Mouse (Mus musculus) megakaryocyte-erythroid progenitor cell, adult 5-6 weeks (primary cell): Measurements from ENCODE around the gene A430078G23Rik. TPM values are rescaled to one million over a fixed set of nuclear protein-coding genes. Genes with fewer than 3 reads are reported as not detected.
"Not testable (repeated sequence)": the region's sequence is repeated elsewhere in the genome, so short reads cannot be mapped to it uniquely, and the experiment has no call there.

Experiments used
- ATAC-seq: replicated peaks from 2 replicates; pipeline ENCODE4 v1.8.0; 2016; ENCODE audit warnings: mild to moderate bottlenecking, inconsistent platforms; ENCODE audit not compliant: severe bottlenecking, poor library complexity, low FRiP score, low TSS enrichment
- total RNA-seq, 2 experiments: library from RNA; stranded (forward) in 1 of 2; stranded (reverse) in 1 of 2; fragments of 200-1000, 215-1000 nt in 1 of 2; fragments of >200 nt in 1 of 2; fragmentation: Nextera tagmentation in 1 of 2; gene quantifications; 2 replicates each; pipeline ENCODE4 v1.2.3; 2014 to 2017

A430078G23Rik gene
- total RNA-seq (2014; fragmentation: Nextera tagmentation) (19.9 and 22.7 TPM in 2 replicates), total RNA-seq (2017) (11.6 and 12.4 TPM in 2 replicates)

DNA sequence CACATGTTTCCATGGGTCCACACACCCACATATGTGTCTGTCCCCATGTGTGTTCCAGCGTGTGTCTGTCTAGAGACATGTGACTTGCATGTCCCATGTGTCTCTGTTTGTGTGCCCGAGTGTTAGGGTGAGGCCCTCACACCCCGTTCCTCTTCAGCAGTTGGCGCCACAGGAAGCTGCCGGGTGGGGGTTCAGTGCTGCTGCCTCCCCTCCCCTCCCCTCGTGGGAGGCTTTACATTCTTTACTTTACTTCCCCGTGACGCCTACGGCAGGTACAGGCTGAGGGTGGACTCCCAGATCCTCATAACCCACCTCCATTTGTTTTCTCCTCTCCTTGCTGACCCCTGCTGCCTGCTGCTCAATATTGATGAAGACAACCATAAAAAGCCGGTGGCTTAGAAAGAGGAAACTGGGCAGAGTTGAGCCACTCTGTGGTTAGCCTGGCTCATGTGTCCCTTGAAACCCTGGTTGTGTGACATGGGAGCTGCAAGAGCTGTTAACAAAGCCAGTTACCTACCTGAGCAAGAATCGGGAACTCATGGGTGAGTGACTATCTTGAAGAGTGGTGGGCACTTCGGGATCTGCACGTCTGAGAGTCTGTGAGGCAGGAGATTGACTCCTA lies at the start of gene A430078G23Rik:
Gene A430078G23Rik, plus strand, starts transcription at position 227 of the 622 bp plus-strand sequence.
- ATAC-seq: peak; percentile 34

DNA sequence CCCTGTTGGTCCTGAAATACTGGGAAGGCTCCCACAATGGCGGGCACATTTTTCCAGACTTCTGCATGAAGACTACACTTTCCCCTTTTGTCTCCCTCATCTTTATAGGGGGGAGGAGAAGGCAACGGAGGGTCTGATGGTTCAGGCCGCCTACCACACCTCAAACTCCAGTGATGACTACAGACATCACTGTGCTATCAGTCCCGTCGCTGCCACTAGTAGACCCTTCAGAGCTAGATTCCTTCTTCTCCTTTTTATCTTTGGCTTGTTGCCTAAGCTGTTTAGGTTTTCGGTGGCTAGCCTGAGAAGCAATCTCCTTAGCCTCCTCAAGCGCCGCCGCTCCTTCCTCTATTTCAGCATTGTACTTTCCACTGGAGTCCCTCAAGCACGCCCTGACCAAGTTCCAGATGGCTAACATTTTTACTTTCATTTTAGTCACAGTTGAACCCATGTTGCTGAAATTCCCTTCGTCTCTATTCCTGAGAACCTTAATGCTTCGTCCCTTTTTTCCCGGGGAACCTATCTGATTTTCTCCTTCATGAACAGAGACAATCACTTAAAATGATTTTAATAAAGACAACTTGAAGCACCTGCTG lies 44.9 kb upstream of the A430078G23Rik start:
- not testable (repeated sequence) for ATAC-seq

DNA sequence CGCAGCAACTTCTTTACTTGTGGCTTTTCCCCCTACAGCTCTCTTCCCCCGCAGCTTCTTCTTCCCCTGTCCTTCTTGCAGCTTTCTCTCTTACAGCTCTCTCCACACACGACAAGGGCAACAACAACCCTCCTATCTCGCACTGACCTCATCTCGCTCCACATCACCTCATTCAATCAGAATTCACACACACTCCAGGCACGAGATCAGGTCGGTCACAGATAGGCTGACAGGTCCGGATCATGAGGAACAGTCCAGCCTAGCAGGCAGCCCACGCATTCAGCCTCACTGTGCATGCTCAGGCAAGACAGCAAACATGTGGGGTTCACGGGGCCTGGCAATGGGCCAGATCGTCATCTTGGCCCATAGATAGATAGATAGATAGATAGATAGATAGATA lies 43.6 kb upstream of the A430078G23Rik start:
- no peak for ATAC-seq

DNA sequence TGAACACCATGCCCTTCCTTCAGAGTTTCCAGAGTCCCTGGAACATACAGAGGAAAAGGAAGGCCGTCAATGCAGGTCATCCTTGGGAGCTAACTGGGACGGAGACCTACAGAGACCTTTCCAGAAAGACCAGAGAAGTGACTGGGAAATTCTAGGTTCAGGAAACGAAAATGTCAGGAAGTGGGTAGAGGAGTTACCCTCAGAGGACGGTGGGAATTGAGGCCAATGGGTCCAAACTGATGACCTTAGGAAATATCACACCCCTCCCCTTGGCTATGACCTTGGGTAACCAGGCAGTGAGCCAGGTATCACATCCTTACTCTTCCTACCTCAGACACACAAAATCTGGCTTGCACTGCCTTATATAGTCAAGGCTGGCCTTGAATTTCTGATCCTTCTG lies 41.7 kb upstream of the A430078G23Rik start:
- ATAC-seq: no peak

DNA sequence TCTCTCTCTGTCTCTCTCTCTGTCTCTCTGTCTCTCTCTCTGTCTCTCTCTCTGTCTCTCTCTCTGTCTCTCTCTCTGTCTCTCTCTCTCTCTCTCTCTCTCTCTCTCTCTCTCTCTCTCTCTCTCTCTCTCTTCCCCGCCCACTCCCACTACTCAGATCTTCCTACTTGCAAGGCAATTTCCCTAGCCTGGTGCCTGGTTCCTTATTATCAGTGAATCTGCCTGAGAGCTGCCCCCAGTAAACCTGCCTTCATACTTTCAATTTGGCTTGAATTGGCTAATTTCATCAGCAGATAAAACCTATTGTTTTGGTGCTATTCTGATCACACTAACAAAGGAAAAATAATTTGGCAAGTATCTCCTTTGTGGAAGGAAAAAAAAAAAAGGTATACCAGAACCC lies 39.8 kb upstream of the A430078G23Rik start:
- not testable (repeated sequence) for ATAC-seq

DNA sequence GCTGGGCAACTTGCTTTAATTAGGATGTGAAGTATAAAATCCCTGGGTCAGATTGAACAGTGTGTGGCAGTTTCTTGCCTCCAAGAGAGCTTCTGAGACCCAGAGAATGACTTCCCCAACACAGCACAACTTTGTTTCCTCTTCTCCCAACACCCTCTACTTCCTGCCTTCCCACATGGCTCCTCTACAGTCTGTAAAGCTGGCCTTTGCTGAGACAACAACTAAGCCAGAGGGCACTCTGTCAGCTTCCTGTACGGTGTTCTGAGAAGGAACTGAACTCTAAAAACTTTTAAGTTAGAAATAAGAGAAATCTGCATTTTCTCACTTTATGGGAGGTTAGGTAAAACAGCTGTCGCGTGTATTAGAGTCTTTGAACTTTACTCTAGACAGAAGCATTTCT lies 39.4 kb upstream of the A430078G23Rik start:
- no peak for ATAC-seq

DNA sequence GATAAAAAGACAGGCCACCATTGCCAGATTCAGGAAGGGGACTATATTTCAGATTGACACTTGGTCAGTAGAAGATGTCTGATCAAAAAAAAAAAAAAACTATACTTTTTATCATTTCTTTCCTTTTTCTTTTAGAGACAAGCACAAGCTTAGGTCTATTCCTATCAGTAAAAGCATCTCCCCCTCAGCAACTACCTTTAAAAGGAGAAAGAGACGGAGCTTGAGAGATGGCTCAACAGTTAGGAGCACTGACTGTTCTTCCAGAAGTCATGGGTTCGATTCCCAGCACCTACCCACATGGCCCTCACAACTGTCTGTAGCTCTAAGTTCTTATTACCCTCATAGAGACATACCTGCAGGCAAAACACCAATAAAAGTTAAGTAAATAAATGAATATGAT lies 38.9 kb upstream of the A430078G23Rik start:
- ATAC-seq: no peak

DNA sequence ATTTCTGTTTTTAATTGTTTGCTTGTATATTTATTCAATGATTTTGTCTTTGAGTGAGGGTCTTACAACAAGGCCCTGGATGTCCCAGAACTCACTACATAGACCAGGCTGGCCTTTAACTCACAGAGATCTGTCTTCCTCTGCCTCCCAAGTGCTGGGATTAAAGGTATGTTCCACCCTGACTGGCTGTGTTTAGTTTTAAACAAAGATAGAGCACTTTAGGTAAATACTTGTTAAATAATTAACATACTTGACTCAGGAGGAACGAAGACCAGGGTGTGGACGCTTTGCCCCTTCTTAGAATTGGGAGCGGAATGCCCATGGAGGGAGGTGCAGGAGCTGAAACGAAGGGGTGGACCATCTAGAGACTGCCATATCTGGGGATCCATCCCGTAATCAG lies 36.6 kb upstream of the A430078G23Rik start:
- no peak for ATAC-seq

DNA sequence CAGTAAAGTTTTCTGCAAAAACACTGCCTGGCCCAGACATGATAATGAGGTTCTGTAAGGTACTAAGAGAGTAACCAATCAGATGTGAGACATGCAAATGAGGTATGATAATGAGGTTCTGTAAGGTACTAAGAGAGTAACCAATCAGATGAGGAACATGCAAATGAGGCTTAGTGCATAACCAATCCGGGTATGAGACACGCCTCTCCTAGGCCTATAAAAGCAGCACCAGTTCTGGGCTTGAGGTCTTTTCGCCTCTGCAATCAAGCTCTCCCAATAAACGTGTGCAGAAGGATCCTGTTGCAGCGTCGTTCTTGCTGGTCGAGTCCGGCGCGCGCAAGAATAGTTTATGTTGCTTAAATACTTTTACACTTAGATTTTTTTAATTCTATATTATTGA lies 33.9 kb upstream of the A430078G23Rik start:
- ATAC-seq: not testable (repeated sequence)

DNA sequence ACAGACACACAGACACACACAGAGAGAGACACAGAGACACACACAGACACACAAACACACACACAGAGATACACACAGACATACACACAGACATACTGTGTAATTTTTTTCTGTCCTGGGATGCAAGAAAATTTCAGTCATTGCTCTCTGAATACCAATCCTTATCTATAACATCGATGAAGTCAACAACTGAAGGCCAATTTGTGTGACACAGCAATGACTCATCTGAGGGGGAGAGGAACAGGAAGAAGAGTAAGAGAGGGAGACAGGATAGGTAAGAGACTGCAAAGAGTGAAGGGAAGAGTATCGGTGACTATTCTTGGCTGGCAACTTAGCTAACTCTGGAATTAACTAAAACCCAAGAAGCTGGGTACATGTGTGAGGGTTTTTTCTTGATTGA lies 29.0 kb upstream of the A430078G23Rik start:
- ATAC-seq: no peak

DNA sequence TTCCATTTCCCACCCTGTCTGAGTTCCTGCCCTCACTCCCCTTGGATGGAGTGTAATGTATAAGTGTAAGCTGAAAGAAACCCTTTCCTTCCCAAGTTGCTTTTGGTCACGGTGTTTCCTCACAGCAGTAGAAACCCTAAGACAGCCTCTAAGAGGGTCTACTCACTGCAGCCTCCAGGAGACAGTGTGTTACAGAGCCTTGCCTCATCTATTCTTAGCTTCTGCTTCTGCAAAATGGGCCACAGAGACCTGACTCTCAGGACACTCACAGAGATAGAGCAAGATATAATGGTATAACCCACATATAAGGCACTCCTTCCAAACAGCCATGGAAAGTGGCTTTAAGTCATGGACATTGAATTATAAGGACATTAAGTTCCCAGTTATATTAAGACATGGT lies 26.2 kb upstream of the A430078G23Rik start:
- ATAC-seq: no peak

DNA sequence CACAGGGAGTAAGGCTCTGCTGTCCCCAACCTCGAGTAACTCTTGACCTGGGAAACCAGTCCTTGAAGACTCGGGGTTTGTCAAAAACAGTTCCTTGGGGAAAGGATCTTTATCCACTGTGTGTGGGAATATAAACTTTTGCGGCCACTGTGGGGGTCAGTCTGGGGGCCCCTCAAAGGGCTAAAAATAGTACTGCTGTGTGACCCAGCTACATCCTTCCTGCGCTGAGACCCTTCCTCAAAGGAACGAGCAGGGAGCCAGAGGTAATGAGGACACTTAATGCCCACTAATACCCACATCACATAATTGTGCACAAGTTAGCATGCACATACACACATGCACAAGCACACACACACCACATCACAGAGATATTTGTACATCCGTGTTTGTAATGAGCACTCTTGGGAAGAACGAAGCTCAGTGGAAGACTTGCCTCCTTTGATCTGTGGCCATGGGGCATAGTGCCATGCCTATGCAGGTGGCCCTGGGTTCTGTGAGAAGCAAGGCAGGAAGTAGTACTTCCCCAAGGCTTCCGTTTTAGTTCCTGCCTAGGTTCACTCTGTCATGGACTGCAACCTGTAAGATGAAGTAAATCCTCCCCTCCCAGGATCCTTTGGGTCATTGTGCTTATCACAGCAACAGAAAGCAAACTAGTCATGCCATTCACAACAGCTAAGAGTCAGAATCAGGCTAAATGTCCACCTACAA lies 25.5 kb upstream of the A430078G23Rik start:
- ATAC-seq: no peak

DNA sequence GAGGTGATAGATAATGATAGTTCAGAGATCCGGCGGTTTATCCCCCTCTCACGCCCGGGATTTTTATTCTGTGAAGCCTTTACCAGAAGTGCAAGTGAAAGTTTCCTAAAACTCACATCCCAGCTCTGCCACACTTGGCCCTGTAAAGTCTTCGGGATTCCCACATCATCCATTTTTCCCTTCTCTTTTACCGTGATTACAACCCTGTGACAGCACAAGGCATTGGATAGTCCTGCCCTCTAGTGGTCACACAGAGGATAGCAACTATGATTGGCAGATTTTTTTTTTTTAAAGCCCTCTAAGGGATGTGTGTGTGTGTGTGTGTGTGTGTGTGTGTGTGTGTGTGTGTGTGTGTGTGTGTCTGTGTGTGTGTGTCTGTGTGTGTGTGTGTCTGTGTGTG lies 22.6 kb upstream of the A430078G23Rik start:
- ATAC-seq: peak; percentile 41; the same call in 1 of the 2 replicates

DNA sequence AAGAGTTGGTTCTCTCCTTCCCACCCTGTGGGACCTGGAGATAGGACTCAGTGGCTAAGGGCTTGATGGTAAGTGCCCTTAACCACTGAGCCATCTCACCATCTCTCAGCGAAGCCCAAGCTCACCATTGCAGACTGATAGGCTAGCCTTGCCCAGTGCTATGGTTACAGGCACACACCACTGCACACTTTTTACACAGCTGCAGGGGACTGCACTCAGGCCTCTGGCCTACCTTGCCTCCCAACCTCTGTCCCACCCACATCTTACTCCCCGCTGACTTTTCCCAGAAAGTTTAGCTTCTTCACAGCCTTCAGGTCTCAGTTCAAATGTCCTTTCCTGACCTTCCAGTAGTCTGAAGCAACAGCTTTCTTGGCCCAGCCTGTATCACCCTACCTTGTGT lies 21.5 kb upstream of the A430078G23Rik start:
- no peak for ATAC-seq

DNA sequence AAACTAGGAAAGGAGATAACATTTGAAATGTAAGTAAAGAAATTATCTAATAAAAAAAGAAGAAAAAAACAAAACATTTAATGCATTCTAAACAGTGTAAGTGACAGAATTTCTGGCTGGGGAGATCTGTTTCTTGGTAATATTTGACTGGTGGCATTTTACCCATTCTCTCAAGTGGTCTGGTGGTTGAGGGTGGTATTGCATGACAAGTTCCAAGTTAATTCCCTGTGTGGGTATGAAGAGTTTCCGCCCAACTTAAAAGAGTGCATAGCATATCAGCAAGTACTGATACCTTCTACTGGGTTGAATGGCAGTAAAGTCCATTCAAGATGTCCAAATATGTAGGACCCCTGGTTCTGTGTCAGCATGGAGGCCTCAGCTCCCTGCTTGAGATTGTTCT lies 17.3 kb upstream of the A430078G23Rik start:
- peak; percentile 63; the same call in 1 of the 2 replicates for ATAC-seq

DNA sequence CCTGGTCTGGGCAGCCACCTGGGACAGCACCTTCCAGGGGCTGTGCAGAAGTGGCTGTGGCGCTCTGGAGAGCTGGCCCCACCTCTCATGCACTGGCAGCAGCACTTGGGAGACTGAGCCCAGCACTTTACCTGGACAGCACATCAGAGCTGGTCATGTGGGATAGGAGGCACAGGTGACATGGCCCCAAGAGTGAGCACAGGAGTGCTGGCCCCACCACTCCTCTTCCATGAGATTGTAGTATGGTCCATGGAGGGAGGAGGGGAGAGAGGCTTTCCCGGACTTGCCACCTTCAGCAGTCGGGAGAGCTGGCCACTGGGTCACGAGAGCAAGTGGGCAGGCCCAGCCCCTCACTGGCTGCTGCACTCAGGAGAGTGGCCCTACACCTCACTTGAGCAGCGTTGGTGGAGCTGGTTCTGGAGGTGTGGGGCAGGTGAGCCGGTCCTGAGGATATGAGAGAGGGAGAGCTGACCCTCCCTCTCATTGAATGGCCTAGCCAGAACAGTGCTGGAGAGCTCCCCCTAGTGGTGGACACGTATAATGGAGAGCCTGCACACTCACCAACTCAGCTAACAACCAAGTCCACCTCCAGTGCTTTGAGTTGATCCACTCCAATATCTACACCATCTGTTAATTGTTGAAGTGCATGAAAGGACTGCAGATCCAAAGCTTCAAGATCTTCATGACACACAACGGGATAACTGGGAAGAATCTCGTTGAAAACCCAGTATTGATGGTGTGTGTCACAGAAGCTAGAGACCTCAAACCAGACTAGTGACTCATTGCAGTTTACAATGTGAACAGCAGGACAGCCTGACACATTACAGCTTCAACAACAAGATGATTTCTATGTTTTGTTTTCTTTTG lies 16.3 kb upstream of the A430078G23Rik start:
- peak; percentile 92 for ATAC-seq

DNA sequence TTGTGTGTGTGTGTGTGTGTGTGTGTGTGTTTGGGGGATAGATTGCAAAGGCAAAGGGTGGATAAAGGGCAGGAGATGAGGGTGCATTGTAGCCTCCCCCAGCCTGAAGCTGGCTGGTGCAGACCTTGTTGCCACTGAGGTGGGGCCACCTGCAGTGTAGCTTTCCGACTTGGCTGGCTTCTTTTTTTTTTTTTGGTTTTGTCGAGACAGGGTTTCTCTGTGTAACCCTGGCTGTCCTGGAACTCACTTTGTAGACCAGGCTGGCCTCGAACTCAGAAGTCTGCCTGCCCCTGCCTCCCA lies 15.7 kb upstream of the A430078G23Rik start:
- ATAC-seq: not testable (repeated sequence)

DNA sequence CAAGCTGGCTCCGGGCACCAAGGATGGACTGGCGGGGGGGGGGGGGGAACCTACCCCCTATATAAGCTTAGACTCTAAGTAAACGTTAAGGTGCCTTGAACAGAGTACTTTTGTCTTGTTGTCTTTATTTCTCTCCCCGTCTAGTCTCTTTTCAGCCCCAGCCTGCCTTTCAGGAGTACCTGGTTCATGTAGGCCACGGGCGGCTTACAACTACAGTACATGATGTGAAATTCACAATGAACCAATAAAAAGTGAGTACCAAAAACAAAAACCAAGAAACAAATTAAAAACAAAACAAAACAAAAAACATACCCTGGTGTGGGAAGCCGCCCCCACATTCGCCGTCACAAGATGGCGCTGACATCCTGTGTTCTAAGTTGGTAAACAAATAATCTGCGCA lies 15.2 kb upstream of the A430078G23Rik start:
- no peak for ATAC-seq

DNA sequence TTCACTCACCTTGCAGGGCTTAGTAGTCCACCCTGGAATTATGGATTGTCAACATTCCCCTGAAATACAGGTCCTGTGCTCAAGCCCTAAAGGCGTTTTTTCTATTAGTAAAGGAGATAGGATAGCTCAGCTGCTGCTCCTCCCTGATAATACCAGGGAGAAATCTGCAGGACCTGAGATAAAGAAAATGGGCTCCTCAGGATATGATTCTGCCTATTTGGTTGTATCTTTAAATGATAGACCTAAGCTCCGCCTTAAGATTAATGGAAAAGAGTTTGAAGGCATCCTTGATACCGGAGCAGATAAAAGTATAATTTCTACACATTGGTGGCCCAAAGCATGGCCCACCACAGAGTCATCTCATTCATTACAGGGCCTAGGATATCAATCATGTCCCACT lies 12.5 kb upstream of the A430078G23Rik start:
- not testable (repeated sequence) for ATAC-seq

DNA sequence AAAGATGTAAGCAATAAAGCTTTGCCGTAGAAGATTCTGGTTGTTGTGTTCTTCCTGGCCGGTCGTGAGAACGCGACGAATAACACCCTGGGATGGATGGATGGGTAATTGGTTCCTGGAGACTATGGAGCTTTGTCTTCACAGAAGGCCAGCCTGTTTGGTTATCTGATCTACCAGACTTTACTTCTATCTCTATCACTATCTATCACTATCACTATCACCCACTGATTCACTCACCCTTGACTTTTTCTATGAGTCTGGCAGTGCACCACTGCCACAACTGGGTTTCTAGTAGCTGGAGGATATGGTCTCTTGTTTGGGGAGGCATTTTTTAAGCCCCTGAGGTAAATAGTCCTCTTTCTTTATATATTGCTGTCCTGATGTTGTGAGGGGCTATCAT lies 7.9 kb upstream of the A430078G23Rik start:
- peak; percentile 55; the same call in 1 of the 2 replicates for ATAC-seq
